Mouse (Mus musculus) heart, adult 2 months (tissue): ENCODE data around the gene Dnmt3b. TPM values are rescaled to one million over a fixed set of nuclear protein-coding genes. Genes with fewer than 3 reads are reported as not detected.
"Not testable (repeated sequence)": the region's sequence is repeated elsewhere in the genome, so short reads cannot be mapped to it uniquely, and the experiment has no call there.

Source experiments
- DNase-seq, 2 experiments: peaks; one replicate each; pipeline ENCODE4 v3.0.0; 2021
- H3K27ac ChIP-seq: fragments of 200-600 bp; 2 replicates; pipeline ENCODE4 v1.8.1; 2022
- H3K27me3 ChIP-seq: fragments of 200-500 bp; 2 replicates; pipeline ENCODE4 v1.6.1; 2012; ENCODE audit warnings: mild to moderate bottlenecking, low read length, inconsistent platforms, mixed read lengths; ENCODE audit not compliant: control insufficient read depth, insufficient read depth
- H3K36me3 ChIP-seq: fragments of 200-500 bp; 2 replicates; pipeline ENCODE4 v1.6.1; 2012; ENCODE audit warnings: low read length, inconsistent platforms; ENCODE audit not compliant: control insufficient read depth, insufficient read depth
- H3K4me1 ChIP-seq: fragments of 200-500 bp; 2 replicates; pipeline ENCODE4 v1.6.1; 2011; ENCODE audit warnings: low read length; ENCODE audit not compliant: control insufficient read depth, insufficient read depth
- H3K4me3 ChIP-seq: fragments of 200-600 bp; 2 replicates; pipeline ENCODE4 v1.8.1; 2022
- H3K79me2 ChIP-seq: fragments of 200-500 bp; replicated peaks from 2 replicates; pipeline ENCODE4 v1.6.1; 2012; ENCODE audit warnings: mild to moderate bottlenecking, inconsistent platforms, low read length, moderate library complexity, mixed read lengths; ENCODE audit not compliant: control insufficient read depth, insufficient read depth
- H3K9ac ChIP-seq: fragments of 200-500 bp; 2 replicates; pipeline ENCODE4 v1.6.1; 2012; ENCODE audit warnings: low read depth, mild to moderate bottlenecking, control low read depth, inconsistent platforms, low read length, mixed read lengths
- CTCF ChIP-seq: fragments of 200-600 bp; IDR thresholded peaks from 2 replicates; pipeline ENCODE4 v1.8.1; 2022; ENCODE audit warnings: antibody characterized with exemption, mild to moderate bottlenecking, moderate library complexity
- EP300 ChIP-seq: fragments of 200-500 bp; IDR thresholded peaks from 2 replicates; pipeline ENCODE4 v1.6.1; 2011; ENCODE audit warnings: low read depth, low read length, control low read depth; ENCODE audit not compliant: insufficient read depth
- POLR2A ChIP-seq: fragments of 200-500 bp; IDR thresholded peaks from 2 replicates; pipeline ENCODE4 v1.6.1; 2011; ENCODE audit warnings: mild to moderate bottlenecking, low read depth, low read length, control low read depth; ENCODE audit not compliant: insufficient read depth
- WGBS: fragments of 180-500 bp; shearing (Covaris S2); methylation state at CpG from one replicate; pipeline ENCODE4 v1.1.7; 2018; 5-methylcytosine and 5-hydroxymethylcytosine counted together
- intact Hi-C: fragments of 180-260 bp; cut with DNase I; formaldehyde crosslinking; loops from one replicate; pipeline ENCODE4 v1.15.1; 2025
- polyA plus RNA-seq: library from polyadenylated mRNA; depleted of rRNA; stranded (reverse); fragments of >200 nt; gene quantifications from 2 replicates; pipeline ENCODE4 v1.2.3, GENCODE M21; 2012
- total RNA-seq, 2 experiments: library from RNA; stranded (reverse); gene quantifications; 2 replicates each; pipeline ENCODE4 v1.2.3; 2021

Gene Dnmt3b
- total and polyA plus RNA-seq, 3 experiments, result 0.84 to 1.6 (median 1.0) TPM

DNA sequence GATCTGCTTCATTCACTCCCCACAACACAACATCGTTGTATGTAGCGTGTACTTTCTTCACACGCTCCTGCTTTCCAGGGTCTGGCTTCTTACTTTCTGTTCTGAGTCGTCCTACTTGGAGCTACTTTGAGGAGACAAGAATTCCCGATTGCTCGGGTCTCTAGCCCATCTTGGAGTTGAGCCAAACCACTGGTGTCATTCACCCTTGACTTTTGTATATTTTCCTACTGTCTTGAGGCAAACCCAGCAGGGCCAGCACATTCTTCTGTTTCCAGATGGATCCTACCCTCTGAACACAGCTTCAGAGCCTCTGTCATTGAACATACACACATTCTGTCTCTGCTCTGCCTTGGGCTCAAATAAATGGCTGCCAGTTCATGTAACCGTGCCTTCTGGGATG, 16.2 kb downstream of the Dnmt3b start:
- intact Hi-C loops, result loop anchor here (5.0 kb wide), 1 partner anchor 267 kb away; no protein-coding TSS in a partner anchor
- no peaks in the 10 kb centered on the region for H3K79me2 ChIP-seq
- H3K4me3 ChIP-seq, result no peak overlapping the region
- H3K27me3 ChIP-seq, result no peaks in the 10 kb centered on the region
- H3K27ac ChIP-seq, result no peak overlapping the region
- no peaks in the 10 kb centered on the region for H3K36me3 ChIP-seq
- TF ChIP-seq EP300 (no peak), CTCF (no peak), POLR2A (no peak)
- no peaks in the 10 kb centered on the region for H3K4me1 ChIP-seq
- no peak overlapping the region for H3K9ac ChIP-seq
- WGBS, result 81% methylated on average over 7 of the region's 7 CpGs
- DNase-seq, result no peak

DNA sequence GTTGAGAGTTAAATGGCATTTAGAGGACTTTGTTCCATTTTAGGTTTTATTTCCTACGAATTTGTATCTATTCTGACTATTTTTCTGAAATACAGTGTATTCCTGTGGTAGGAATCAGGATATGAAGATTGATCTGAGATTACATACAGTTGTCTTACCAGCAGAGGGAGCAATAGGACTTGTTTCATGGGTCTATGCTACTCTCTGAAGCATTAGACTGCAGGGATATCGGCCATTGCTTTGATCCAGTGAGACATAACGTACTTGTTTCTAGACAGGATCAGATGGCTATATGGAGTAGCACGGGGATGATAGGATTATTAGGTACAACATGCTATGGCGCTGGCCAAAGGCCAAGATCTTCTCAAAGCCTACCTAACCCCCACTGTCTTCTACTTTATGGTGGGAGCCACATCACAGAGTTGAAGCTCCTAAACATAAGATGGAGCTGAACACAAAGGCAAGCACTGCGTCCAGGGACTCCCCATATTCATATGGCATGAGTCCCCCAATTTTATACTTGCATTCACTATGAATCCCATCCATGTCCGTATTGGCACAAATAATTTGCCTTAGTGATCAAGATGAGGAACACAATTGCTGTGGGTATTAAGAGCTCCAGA, 19.6 kb downstream of the Dnmt3b start:
- H3K27me3 ChIP-seq, result no peaks in the 10 kb centered on the region

DNA sequence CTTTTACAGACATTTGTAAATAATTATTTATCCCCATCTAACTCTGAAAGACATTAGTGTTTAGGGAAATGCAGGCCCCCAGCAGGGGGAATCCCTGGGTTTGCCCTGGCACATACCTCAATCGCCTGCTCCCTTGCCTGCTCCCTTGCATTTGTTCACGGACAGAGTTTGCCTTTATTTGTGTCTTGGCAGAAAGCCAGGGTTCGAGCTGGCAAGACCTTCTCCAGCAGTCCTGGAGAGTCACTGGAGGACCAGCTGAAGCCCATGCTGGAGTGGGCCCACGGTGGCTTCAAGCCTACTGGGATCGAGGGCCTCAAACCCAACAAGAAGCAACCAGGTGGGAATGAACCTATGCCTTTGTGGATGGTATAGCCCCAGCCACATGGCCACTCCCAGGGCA, 20.9 kb downstream of the Dnmt3b start:
- H3K27ac ChIP-seq, result no peak overlapping the region

More for the DNA sequence above, 19.6 kb downstream of the Dnmt3b start:
- 61% methylated on average over 7 of the region's 7 CpGs for WGBS
- Histone ChIP-seq H3K4me1 (no peaks in the 10 kb centered on the region), H3K9ac (no peak overlapping the region), H3K79me2 (no peaks in the 10 kb centered on the region), H3K27ac (no peak overlapping the region), H3K4me3 (no peak overlapping the region), H3K36me3 (no peaks in the 10 kb centered on the region)
- intact Hi-C loops, result loop anchor here (1.0 to 5.0 kb wide), 2 partner anchors 182 to 263 kb away; no protein-coding TSS in a partner anchor
- TF ChIP-seq EP300, result no peak
- TF ChIP-seq CTCF, result peak; percentile 85
- no peak for DNase-seq

DNA sequence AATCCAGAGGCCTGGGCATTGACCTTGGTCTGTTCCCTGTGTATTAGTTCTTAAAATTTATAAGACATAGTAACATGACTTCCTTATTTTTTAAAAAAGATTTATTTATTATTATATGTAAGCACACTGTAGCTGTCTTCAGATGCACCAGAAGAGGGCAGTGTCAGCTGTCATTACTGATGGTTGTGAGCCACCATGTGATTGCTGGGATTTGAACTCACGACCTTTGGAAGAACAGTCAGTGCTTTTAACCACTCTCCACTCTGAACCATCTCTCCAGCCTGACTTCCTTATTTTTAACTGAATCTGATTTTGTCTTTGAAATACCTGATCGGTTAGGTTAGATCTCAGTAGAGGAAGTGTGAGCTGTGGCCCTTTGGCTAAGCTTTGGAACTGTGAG, 23.4 kb downstream of the Dnmt3b start:
- H3K27ac ChIP-seq, result no peak overlapping the region
- no peak overlapping the region for H3K9ac ChIP-seq
- H3K4me3 ChIP-seq, result no peak overlapping the region
- no peak for DNase-seq
- WGBS, result 96% methylated on average over 2 of the region's 2 CpGs
- TF ChIP-seq POLR2A (no peak), EP300 (no peak), CTCF (peak; percentile 23; the same call in 1 of the 2 replicates)
- H3K36me3 ChIP-seq, result no peaks in the 10 kb centered on the region
- no peaks in the 10 kb centered on the region for H3K27me3 ChIP-seq
- no peaks in the 10 kb centered on the region for H3K4me1 ChIP-seq
- no peaks in the 10 kb centered on the region for H3K79me2 ChIP-seq
- intact Hi-C loops, result no loop called here

More for the DNA sequence above, 20.9 kb downstream of the Dnmt3b start:
- intact Hi-C loops, result no loop called here
- no peak for DNase-seq
- Histone ChIP-seq H3K4me3 (no peak overlapping the region), H3K27me3 (no peaks in the 10 kb centered on the region), H3K9ac (no peak overlapping the region), H3K4me1 (no peaks in the 10 kb centered on the region), H3K79me2 (no peaks in the 10 kb centered on the region), H3K36me3 (no peaks in the 10 kb centered on the region)
- no peak for TF ChIP-seq POLR2A
- TF ChIP-seq CTCF, result no peak
- no peak for TF ChIP-seq EP300
- 51% methylated on average over 5 of the region's 5 CpGs for WGBS

DNA sequence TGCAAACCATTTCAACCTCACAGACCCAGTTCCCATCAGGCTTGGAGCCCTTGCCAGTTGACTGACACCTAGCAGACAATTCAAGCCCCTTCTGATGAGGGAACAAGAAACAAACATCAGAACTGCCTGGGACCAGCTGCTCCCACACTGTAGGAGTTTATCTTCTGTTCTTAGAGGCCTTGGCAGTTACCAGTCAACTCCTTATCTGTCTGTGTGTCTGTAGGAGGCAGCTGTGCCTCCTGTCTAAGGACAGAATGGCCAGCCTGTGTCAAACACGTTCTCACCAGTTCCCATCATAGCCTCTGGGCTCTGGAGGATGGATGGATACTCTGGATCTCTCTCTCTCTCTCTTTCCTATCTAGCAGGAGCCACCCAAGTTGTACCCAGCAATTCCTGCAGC, 26.1 kb downstream of the Dnmt3b start:
- H3K79me2 ChIP-seq, H3K36me3 ChIP-seq, intact Hi-C loops, H3K27ac ChIP-seq, H3K9ac ChIP-seq, DNase-seq, H3K4me3 ChIP-seq, H3K27me3 ChIP-seq, H3K4me1 ChIP-seq: not testable (repeated sequence)
- 56% methylated on average over 1 of the region's 1 CpGs for WGBS

- no peak overlapping the region for H3K9ac ChIP-seq
- no peak overlapping the region for H3K4me3 ChIP-seq
- intact Hi-C loops, result no loop called here
- H3K27me3 ChIP-seq, result no peaks in the 10 kb centered on the region
- no peaks in the 10 kb centered on the region for H3K4me1 ChIP-seq
- H3K79me2 ChIP-seq, result no peaks in the 10 kb centered on the region
- no peak for DNase-seq
- H3K36me3 ChIP-seq, result no peaks in the 10 kb centered on the region
- no peak overlapping the region for H3K27ac ChIP-seq
- TF ChIP-seq POLR2A (no peak), EP300 (no peak), CTCF (no peak)
- WGBS, result 94% methylated on average over 6 of the region's 6 CpGs
Observed at GRCm38 (mm10) chr2:153676944-153677343, 27.7 kb downstream of the Dnmt3b start.
